Mouse (Mus musculus) heart, embryonic 15.5 days (tissue): ENCODE measurements around the gene Gm45837. TPM values are rescaled to one million over a fixed set of nuclear protein-coding genes. Genes with fewer than 3 reads are reported as not detected.

ENCODE experiments used
- ATAC-seq: fragments of 200-750 bp; cut with Nextera tagmentation; replicated peaks from 2 replicates; pipeline ENCODE4 v1.8.0; 2017; ENCODE audit warnings: low read depth, moderate TSS enrichment; ENCODE audit not compliant: insufficient number of reproducible peaks, insufficient read depth, low FRiP score
- H3K27ac ChIP-seq: fragments of 300-500 bp; sonication (generic); 2 replicates; pipeline ENCODE4 v1.5.1; 2015; ENCODE audit warnings: mild to moderate bottlenecking, inconsistent platforms
- H3K27me3 ChIP-seq: fragments of 300-500 bp; sonication (generic); 2 replicates; pipeline ENCODE4 v1.6.1; 2015; ENCODE audit warnings: inconsistent platforms
- H3K36me3 ChIP-seq: fragments of 300-500 bp; sonication (generic); 2 replicates; pipeline ENCODE4 v1.6.1; 2015; ENCODE audit warnings: mild to moderate bottlenecking, inconsistent platforms
- H3K4me1 ChIP-seq: fragments of 300-500 bp; sonication (generic); replicated peaks from 2 replicates; pipeline ENCODE4 v1.6.1; 2015; ENCODE audit warnings: inconsistent platforms
- H3K4me2 ChIP-seq: fragments of 300-500 bp; sonication (generic); 2 replicates; pipeline ENCODE4 v1.6.1; 2015; ENCODE audit warnings: inconsistent platforms, mild to moderate bottlenecking, moderate library complexity
- H3K4me3 ChIP-seq: fragments of 300-500 bp; sonication (generic); 2 replicates; pipeline ENCODE4 v1.5.1; 2015; ENCODE audit warnings: mild to moderate bottlenecking, inconsistent platforms
- H3K9ac ChIP-seq: fragments of 300-500 bp; sonication (generic); 2 replicates; pipeline ENCODE4 v1.6.1; 2015; ENCODE audit warnings: mild to moderate bottlenecking, inconsistent platforms
- H3K9me3 ChIP-seq: fragments of 300-500 bp; sonication (generic); replicated peaks from 2 replicates; pipeline ENCODE4 v1.6.1; 2016; ENCODE audit warnings: inconsistent platforms
- WGBS: fragments of 180-500 bp; shearing (Covaris S2); methylation state at CpG from one replicate; pipeline ENCODE4 v1.1.7; 2015; ENCODE audit warnings: mixed read lengths; 5-methylcytosine and 5-hydroxymethylcytosine counted together
- polyA plus RNA-seq: library from polyadenylated mRNA; unstranded; fragments of >200 nt; fragmentation: Nextera tagmentation; extraction: Ambion mirVana; gene quantifications from 2 replicates; pipeline ENCODE4 v1.2.1, GENCODE M21; 2015

Gene Gm45837
- polyA plus RNA-seq, 1 experiment from 2014 or later = not detected

- Histone ChIP-seq H3K36me3 (no peaks in the 10 kb centered on the region), H3K27me3 (peaks cover 5% of the 10 kb centered on the region; the same call in 1 of the 2 replicates), H3K4me3 (no peak overlapping the region), H3K4me1 (peaks cover 14% of the 10 kb centered on the region), H3K4me2 (no peak overlapping the region), H3K9ac (no peak overlapping the region), H3K9me3 (no peaks in the 10 kb centered on the region), H3K27ac (no peak overlapping the region)
- WGBS = 59% methylated on average over 8 of the region's 8 CpGs
- ATAC-seq = no peak
Measured at GRCm38 (mm10) chr7:101481872-101482498, 71.3 kb downstream of the Gm45837 start.

- ATAC-seq = no peak
- 37% methylated on average over 9 of the region's 9 CpGs for WGBS
Measured at GRCm38 (mm10) chr7:101482499-101483081, 71.9 kb downstream of the Gm45837 start.

GRCm38 (mm10) chr7:101483498-101484115, 72.9 kb downstream of the Gm45837 start:
- Histone ChIP-seq H3K4me2 (no peak overlapping the region), H3K4me1 (peaks cover 14% of the 10 kb centered on the region), H3K9ac (no peak overlapping the region), H3K27me3 (peaks cover 5% of the 10 kb centered on the region; the same call in 1 of the 2 replicates), H3K27ac (no peak overlapping the region), H3K36me3 (no peaks in the 10 kb centered on the region), H3K9me3 (no peaks in the 10 kb centered on the region), H3K4me3 (no peak overlapping the region)
- WGBS = 68% methylated on average over 9 of the region's 9 CpGs
- no peak for ATAC-seq

More at GRCm38 (mm10) chr7:101482499-101483081, 71.9 kb downstream of the Gm45837 start:
- peaks cover 14% of the 10 kb centered on the region for H3K4me1 ChIP-seq
- no peaks in the 10 kb centered on the region for H3K36me3 ChIP-seq
- H3K27ac ChIP-seq = no peak overlapping the region
- H3K9ac ChIP-seq = no peak overlapping the region
- H3K4me3 ChIP-seq = no peak overlapping the region
- H3K9me3 ChIP-seq = no peaks in the 10 kb centered on the region
- H3K4me2 ChIP-seq = no peak overlapping the region
- peaks cover 5% of the 10 kb centered on the region; the same call in 1 of the 2 replicates for H3K27me3 ChIP-seq

- H3K4me1 ChIP-seq = peaks cover 14% of the 10 kb centered on the region
- WGBS = 71% methylated on average over 5 of the region's 5 CpGs
Measured at GRCm38 (mm10) chr7:101487102-101487501, 76.4 kb downstream of the Gm45837 start.

GRCm38 (mm10) chr7:101490952-101491351, 80.3 kb downstream of the Gm45837 start:
- H3K27me3 ChIP-seq = no peaks in the 10 kb centered on the region; the same call in 1 of the 2 replicates
- no peak overlapping the region for H3K9ac ChIP-seq
- H3K27ac ChIP-seq = no peak overlapping the region
- no peaks in the 10 kb centered on the region; the same call in 1 of the 2 replicates for H3K9me3 ChIP-seq
- no peak overlapping the region for H3K4me2 ChIP-seq
- H3K36me3 ChIP-seq = no peaks in the 10 kb centered on the region
- no peaks in the 10 kb centered on the region for H3K4me1 ChIP-seq
- ATAC-seq = no peak
- no peak overlapping the region for H3K4me3 ChIP-seq
- WGBS = 46% methylated on average over 4 of the region's 4 CpGs

More at GRCm38 (mm10) chr7:101487102-101487501, 76.4 kb downstream of the Gm45837 start:
- Histone ChIP-seq H3K9ac (no peak overlapping the region), H3K36me3 (no peaks in the 10 kb centered on the region), H3K27ac (no peak overlapping the region), H3K4me2 (no peak overlapping the region), H3K4me3 (no peak overlapping the region), H3K9me3 (no peaks in the 10 kb centered on the region; the same call in 1 of the 2 replicates), H3K27me3 (peaks cover 1% of the 10 kb centered on the region; the same call in 1 of the 2 replicates)
- ATAC-seq = no peak

- ATAC-seq = no peak
- no peak overlapping the region for H3K27ac ChIP-seq
- H3K4me3 ChIP-seq = no peak overlapping the region
- peaks cover 51% of the 10 kb centered on the region for H3K27me3 ChIP-seq
- no peak overlapping the region for H3K4me2 ChIP-seq
- H3K9me3 ChIP-seq = no peaks in the 10 kb centered on the region
- H3K36me3 ChIP-seq = no peaks in the 10 kb centered on the region
- 80% methylated on average over 3 of the region's 3 CpGs for WGBS
- H3K9ac ChIP-seq = no peak overlapping the region
- 0 out of 2 replicates have a peak, but pooled peaks cover 3% of the 10 kb centered on the region for H3K4me1 ChIP-seq
Measured at GRCm38 (mm10) chr7:101498385-101498784, 87.7 kb downstream of the Gm45837 start.

GRCm38 (mm10) chr7:101499251-101499650, 88.6 kb downstream of the Gm45837 start:
- ATAC-seq = no peak
- no peaks in the 10 kb centered on the region for H3K9me3 ChIP-seq
- peaks cover 59% of the 10 kb centered on the region for H3K27me3 ChIP-seq
- WGBS = 37% methylated on average over 10 of the region's 10 CpGs
- no peak overlapping the region for H3K9ac ChIP-seq
- H3K4me1 ChIP-seq = 0 out of 2 replicates have a peak, but pooled peaks cover 3% of the 10 kb centered on the region
- no peak overlapping the region for H3K27ac ChIP-seq
- no peak overlapping the region for H3K4me2 ChIP-seq
- no peak overlapping the region for H3K4me3 ChIP-seq
- H3K36me3 ChIP-seq = no peaks in the 10 kb centered on the region

GRCm38 (mm10) chr7:101499701-101500100, 89.0 kb downstream of the Gm45837 start:
- no peak overlapping the region for H3K9ac ChIP-seq
- no peak overlapping the region for H3K27ac ChIP-seq
- no peaks in the 10 kb centered on the region for H3K9me3 ChIP-seq
- 0 out of 2 replicates have a peak, but pooled peaks cover 8% of the 10 kb centered on the region for H3K4me1 ChIP-seq
- no peak overlapping the region for H3K4me2 ChIP-seq
- no peak overlapping the region for H3K4me3 ChIP-seq
- ATAC-seq = no peak
- no peaks in the 10 kb centered on the region for H3K36me3 ChIP-seq
- WGBS = 67% methylated on average over 9 of the region's 9 CpGs
- H3K27me3 ChIP-seq = peaks cover 63% of the 10 kb centered on the region

GRCm38 (mm10) chr7:101501236-101501635, 90.5 kb downstream of the Gm45837 start:
- H3K27ac ChIP-seq = no peak overlapping the region
- no peaks in the 10 kb centered on the region for H3K9me3 ChIP-seq
- 0 out of 2 replicates have a peak, but pooled peaks cover 9% of the 10 kb centered on the region for H3K4me1 ChIP-seq
- no peaks in the 10 kb centered on the region for H3K36me3 ChIP-seq
- WGBS = 69% methylated on average over 6 of the region's 6 CpGs
- H3K4me3 ChIP-seq = no peak overlapping the region
- H3K4me2 ChIP-seq = no peak overlapping the region
- ATAC-seq = no peak
- peaks cover 78% of the 10 kb centered on the region for H3K27me3 ChIP-seq
- H3K9ac ChIP-seq = no peak overlapping the region

- Histone ChIP-seq H3K4me1 (0 out of 2 replicates have a peak, but pooled peaks cover 9% of the 10 kb centered on the region), H3K4me2 (no peak overlapping the region), H3K4me3 (no peak overlapping the region), H3K27ac (no peak overlapping the region), H3K27me3 (peaks cover 74% of the 10 kb centered on the region), H3K9me3 (no peaks in the 10 kb centered on the region), H3K9ac (no peak overlapping the region), H3K36me3 (no peaks in the 10 kb centered on the region)
- 63% methylated on average over 6 of the region's 6 CpGs for WGBS
- ATAC-seq = no peak
Measured at GRCm38 (mm10) chr7:101501675-101502074, 91.0 kb downstream of the Gm45837 start.

- Histone ChIP-seq H3K27ac (no peak overlapping the region), H3K9me3 (no peaks in the 10 kb centered on the region), H3K27me3 (peaks cover 66% of the 10 kb centered on the region), H3K4me1 (0 out of 2 replicates have a peak, but pooled peaks cover 9% of the 10 kb centered on the region), H3K4me2 (no peak overlapping the region), H3K36me3 (no peaks in the 10 kb centered on the region), H3K4me3 (no peak overlapping the region), H3K9ac (no peak overlapping the region)
- WGBS = 20% methylated on average over 8 of the region's 8 CpGs
- no peak; the same call in 1 of the 2 replicates for ATAC-seq
Measured at GRCm38 (mm10) chr7:101503351-101503750, 92.7 kb downstream of the Gm45837 start.
